Mouse (Mus musculus) frontal cortex, adult (tissue): ENCODE results near the gene Gjd3.

Experiments
- ATAC-seq: cut with Nextera tagmentation; 2 replicates; pipeline ENCODE4 v1.9.2; 2017; ENCODE audit warnings: mild to moderate bottlenecking, moderate library complexity, mixed read lengths; ENCODE audit not compliant: low TSS enrichment

Gene Gjd3

DNA sequence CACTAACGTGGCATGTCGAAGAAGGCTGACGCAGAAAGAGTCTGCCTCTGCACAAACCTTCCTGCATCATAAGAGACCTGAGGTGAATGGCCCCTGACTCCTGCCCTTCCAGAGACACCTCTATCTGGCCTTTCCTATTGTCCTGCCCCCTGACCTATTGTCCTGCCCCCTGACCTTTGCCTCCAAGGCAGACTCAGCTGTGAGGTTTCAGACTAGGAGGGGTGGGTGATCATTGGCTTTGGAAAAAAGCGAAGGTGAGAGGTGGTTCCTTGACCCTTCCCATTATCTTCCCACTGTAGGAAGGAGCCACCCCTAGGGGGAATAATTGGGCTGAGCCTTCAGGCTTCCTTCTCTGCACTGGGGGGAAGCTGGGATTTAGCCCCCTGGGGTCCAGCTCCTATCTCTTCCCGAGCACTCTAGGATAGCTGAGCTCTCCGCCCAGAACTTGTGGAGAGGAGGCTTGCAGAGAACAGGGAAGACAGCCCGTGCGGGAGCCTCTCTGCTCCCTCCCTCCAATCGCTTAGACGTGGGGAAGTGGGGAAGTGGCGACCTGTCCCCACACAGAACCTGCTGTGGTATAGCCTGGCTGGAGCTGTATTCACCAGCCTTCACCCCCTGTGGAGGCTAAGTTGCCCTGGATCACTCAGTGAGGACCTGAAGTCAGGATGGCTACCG is 20.3 kb downstream of the Gjd3 start:
- no peak for ATAC-seq

- no peak for ATAC-seq
These were observed 21.1 kb downstream of the Gjd3 start for GRCm38 (mm10) chr11:98961766-98962165.

- no peak for ATAC-seq
These were observed 21.7 kb downstream of the Gjd3 start for GRCm38 (mm10) chr11:98961051-98961592.

DNA sequence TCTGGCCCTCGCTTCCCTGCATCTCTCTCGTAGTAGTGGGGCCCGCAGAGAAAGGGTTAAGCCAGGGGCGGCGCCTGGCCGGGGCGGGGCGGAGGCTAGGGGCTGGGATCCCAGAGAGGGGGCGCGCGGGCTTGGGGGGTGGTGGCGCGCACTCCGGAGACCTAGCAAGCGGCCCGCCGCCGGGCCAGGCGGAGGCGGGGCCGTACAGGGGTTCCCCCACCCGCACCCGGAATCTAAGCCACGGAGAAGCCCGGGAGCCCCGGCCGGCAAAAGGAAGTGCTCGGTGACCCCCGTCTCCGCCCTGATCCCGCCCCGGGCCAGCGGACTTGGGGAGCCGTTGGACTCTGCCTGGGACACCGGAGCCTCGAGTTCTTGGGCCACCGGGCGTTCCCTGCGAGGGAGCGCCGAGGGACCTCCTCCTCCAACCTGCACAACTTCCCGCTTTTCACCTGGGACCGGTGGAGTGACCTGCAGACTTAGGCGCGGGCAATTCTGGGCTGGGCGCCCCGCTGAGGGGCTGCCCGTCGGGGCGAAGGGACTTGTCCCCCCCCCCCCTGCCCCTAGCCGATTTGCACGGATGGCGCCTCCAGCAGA is 22.4 kb downstream of the Gjd3 start:
- ATAC-seq: no peak

- peak; percentile 75 for ATAC-seq
These were observed 23.1 kb downstream of the Gjd3 start for GRCm38 (mm10) chr11:98959437-98960312.

DNA sequence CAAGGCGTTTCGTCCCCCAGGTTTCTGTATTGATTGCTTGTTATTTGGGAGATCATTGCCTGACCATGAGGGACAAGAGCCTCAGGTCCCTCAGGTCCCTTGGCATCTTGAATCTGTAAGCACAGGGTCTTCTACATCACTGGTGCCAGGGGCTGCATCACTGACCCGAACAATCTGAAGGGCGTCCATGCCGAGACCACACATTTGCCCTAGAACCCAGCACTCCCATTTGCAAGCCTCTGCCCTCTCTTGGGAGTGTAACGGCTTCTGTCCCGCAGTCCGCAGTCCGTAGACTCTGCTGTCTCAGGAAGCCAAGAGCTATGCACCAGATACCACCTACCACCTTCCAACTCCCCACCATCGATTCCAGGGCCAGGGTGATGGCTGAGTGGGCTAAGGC is 26.5 kb downstream of the Gjd3 start:
- ATAC-seq: no peak

- no peak for ATAC-seq
These were observed 27.0 kb downstream of the Gjd3 start for GRCm38 (mm10) chr11:98955707-98956235.

DNA sequence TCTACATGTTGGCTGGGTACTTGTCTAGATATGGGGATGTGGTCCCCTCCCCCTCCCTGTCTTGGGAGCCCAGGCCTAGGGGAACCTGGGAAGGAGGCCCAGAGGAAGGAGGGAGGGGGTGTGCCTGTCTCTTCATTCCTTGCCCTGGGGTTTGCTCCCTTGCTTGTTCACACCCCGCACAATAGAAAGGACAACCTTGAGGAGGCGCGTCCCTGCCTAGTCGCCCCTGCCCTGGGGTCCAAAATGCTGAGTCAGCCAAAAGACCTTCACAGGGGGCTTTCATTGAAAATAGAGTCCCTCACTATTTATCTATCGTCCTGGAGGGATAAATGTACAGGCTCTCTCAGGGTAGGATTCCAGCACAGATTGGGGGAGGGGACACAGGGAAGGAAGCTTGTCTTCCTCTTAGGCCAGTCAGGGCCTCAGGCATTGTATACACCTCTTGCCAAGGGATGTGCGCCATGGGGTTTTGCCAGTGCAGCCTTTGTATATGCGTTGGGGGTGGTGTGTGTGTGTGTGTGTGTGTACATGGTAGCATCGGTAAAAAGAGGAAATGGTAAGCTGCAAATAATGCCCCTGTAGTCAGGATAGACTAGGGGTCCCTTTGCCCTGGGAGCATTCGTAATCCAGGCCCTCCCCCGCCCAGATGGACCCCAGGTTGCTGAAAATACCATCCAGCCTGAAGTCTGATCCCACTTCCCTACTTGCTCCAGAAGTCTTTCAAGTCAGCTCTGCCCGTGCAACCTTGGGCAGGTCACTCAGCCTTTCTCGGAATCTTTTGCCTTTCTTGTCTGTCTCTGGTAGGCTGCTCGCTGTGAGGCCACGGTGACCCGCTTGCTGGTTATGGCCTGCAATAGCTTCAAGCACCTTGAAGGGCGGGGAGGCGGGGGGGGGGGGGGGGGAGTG is 27.8 kb downstream of the Gjd3 start:
- no peak for ATAC-seq

DNA sequence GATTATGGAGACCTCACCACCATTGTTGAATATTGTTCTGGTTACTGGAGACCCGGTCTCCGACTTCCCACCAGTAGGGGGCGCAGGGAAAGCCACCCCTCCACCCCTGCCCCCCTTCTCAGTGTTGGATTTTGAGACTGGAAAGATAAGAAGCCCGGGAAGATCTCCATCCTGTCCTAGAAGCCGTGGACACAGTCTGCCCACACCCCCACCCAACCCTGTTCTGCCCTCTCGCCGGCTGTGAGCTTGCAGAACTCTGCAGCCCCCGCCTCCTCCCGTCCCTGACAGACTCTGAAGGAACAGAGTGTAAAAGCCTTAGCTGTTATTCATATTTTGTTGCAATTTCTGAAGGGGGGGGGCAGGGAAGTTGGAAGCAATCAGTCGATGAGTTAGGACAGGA is 28.4 kb downstream of the Gjd3 start:
- ATAC-seq: peak; percentile 64; the same call in 1 of the 2 replicates

DNA sequence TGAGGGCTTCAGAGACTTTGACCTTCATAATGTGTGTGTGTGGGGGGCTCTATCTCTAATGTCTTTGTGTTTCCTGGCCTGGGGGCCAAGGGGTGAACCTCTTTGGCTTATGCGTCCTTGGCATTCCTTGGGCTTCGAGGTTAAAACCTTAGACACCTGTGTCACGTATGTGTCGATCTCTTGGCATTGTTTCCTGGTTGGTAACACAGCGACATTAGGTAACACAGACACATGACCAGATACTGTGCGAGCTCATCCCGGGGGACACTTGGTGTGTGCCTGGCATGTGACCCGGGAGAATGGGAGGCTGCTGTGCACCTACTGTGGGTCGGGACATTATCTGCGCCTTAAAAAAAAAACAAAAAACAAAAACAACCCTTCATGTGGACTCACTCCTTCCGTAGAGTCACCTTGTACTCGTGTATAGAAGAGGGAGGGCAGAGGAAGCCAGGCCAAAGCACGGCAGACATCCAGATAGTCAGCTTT is 28.9 kb downstream of the Gjd3 start:
- ATAC-seq: no peak

DNA sequence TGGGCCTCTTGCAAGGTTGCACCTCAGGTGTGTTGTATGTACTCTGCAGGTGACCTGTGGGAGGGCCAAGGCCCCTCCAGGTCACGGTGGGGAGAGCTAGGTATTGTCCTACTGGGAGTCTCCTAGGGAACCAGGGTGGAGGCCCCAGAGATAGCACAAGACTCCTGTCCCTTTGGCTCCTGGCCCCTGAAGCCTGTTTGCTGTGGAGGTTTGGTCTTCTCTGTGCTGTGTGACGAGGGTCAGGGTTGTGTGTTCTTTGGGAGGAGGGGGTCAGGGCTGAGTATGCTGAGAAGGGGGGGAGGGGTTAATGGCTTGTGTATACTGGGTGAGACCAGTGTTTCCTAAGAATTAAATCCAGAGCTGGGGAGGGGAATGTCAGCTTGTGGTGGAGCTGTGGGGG is 29.5 kb downstream of the Gjd3 start:
- ATAC-seq: no peak

DNA sequence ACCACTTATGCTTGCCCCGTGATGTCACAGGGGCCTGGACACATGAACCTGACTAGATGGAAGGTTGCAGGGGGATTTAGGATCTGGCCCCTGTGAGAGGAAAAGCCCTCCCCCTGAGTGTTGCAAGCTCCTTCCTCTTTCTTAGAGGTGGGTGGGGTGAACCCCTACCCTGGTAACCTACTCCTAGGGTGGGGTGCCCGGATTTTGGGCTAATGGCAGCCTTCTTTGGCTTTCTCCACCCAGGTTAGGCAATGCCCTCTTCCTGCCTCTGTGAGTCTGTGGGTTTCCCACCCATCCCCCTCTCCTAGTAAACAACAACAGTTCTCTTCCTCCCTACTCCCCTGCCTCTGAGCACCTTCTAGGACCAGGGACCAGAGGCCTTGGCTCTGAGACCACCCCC is 30.1 kb downstream of the Gjd3 start:
- ATAC-seq: no peak

- no peak for ATAC-seq
These were observed 30.7 kb downstream of the Gjd3 start for GRCm38 (mm10) chr11:98952111-98952510.

DNA sequence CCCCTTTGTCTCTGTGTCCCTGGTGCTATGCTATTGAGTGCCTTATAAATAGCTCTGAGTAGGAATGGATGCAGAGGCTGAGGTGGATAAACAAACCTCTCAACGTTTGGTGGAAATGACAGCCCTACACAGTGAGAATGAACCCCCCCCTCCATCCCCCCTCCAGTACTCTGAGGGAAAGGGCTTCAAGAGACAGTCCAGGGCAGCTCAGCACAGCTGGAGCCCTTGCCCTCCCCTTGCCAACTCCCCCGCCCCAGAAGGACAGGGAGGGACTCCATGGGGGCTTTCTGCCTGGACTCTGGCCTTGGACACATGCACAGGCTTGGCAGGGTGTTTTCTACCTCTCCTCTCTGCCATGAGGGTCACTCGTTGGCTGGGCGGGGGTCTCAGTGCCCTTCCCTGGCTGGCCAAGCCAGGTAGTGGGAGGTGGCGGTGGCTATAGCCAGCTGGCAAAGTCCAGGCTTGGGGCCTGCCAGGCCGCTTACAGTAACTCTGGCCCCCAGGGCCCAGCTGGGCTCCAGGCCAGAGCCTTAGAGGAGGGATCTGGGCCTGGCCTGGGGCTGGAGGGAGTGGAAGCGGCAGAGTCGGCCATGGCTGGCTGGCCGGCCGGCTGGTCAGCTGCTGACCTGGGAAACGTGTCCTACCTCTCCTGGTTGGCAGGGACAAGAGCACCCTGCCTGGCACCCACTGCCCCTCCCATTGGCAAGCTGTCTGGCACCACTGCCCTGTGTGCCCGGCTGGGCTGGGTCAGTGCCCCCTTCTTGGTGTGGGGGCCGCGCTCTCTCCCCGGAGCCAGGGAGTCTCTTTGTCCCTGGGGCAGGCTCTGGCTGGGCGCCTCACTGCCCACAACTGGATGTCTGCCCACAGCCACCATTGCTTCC is 31.6 kb downstream of the Gjd3 start:
- 0 out of 2 replicates have a peak, but pooled peaks have one; percentile 31 for ATAC-seq

DNA sequence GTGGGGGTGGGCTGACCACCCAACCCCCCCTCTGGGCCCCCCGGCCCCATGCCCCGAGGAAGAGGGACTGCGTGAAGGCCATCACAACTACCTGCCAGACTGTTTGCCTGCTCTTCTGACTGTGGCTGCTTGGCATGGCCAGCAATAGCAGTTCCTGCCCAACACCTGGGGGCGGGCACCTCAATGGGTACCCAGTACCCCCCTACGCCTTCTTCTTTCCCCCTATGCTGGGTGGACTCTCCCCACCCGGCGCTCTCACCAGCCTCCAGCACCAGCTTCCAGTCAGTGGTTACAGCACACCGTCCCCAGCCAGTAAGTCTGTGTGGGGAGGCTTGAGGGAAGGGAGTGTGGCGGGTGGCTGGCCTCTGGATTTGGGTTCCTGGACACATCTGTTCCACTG is 32.3 kb downstream of the Gjd3 start:
- ATAC-seq: no peak

- no peak for ATAC-seq
These were observed 32.8 kb downstream of the Gjd3 start for GRCm38 (mm10) chr11:98949958-98950460.

DNA sequence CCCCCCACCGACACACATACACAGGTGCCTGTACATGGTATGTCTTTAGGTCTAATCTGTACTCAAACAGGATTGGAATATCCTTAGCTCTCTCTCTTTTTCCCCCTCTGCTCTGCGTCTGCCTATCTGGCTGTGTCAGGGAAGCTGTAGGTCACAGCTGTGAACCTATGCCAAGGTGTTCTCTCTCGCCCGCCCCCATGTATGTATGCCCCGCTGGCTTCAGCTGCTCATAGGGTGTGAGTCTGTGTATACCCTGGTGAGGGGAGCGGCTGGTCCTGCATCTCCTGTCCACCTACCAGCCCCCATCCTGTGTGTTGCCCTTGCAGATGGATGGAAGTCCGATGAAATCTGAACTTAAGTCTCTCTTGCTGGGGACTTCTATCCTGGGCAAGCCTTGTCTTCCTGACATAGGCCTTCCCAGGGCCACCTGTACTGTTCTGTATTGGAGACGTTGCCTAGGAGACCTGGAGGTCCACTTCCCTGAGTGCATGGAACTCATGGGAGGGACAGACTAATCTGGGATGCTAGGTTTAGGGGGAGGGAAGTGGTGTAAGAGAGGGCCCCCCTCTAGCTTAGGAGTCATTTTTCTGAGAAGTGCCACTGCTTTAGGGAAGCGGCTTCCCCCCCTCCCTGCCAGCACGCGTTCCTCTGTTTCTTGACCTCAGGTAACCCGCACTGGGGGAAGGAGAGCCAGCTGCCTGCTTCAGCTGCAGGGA is 33.4 kb downstream of the Gjd3 start:
- no peak for ATAC-seq

DNA sequence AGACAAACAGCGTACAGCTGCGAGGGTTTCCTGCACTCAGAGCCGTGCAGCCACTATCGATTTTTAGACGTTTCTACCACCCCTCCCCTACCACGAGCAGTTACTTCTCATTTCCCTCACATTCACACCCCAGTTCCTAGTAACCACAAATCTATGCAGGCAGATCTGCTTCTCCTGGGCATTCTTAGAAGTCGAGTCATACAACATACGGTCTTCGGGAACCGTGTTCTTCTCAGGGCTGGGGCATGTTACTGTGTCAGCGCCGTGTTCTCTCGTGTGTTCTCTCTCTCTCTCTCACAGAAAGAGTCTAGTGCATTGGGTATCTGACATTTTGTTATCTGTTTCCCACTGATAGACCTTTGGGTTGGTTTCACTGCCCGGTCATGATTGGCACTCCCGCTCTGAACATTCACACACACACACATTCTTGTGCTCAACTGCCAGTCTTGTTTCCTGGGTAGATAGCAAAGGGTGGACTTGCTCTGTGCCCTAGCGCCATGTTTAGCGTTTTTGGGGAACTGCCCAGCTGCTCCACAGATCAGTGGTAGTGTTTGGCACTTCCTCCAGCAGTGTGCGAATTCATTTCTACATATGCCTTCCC is 34.7 kb downstream of the Gjd3 start:
- no peak for ATAC-seq

DNA sequence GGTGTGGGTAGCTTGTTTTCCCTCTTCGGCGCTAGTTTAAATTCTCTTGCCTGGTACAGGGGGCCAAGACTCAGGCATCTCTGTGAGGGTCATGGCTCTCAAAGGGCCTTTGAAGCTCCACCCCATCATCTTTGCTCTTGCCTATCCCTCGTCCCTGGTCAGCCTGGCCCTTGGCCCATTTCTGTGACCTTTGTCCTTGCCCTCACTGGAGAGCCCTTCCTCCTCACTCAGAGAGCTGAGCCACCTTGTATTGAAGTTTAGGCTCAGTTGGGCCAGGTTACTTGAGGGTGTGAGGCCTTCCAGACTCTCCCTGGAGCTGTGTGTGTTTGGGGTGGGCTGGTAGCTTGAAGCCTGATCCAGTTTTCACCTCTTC is 37.2 kb downstream of the Gjd3 start:
- no peak for ATAC-seq
